Mouse (Mus musculus): ENCODE data around the gene Naa25.

- TF ChIP-seq CTCF (conservative IDR thresholded peaks at IDR 0.05; ENCODE audit: low read length): no peak
- TF ChIP-seq NANOG (IDR thresholded peaks at IDR 0.05; ENCODE audit: borderline replicate concordance, low read length): no peak
These were observed 58.0 kb downstream of the Naa25 start for GRCm38 (mm10) chr5:121455510-121456265.

All from E14TG2a.4 (cell line).